Mouse (Mus musculus) v-Abl transformed pro-B cells (cell line): ENCODE measurements around the gene Ubash3a.

Source experiments
- in situ Hi-C, 2 experiments: fragments of 400-800 bp; cut with MboI; formaldehyde crosslinking; loops; one replicate each; pipeline ENCODE4 v1.15.1; 2025; ENCODE audit not compliant: unreplicated experiment in 2 of 2

Ubash3a gene

DNA sequence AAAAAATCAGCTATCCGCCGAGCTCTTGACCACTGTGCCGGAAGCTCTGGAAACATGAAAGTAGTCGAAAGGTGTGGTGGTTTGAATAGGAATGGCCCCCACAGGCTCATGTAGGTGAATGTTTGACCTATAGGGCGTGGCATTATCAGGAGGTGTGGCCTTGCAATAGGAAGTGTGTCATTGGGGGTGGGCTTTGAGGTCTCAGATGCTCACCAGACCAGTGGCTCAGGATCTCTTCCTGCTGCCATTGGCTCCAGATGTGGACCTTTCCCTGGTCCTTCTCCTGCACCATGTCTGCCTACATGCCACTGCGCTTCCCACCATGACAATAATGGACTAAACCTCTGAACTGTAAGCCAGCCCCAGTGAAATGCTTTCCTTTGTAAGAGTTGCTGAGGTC, 4.2 kb downstream of the Ubash3a start:
- in situ Hi-C loops = no loop called here

GRCm38 (mm10) chr17:31216068-31216955, 8.6 kb downstream of the Ubash3a start:
- in situ Hi-C loops = no loop called here

- in situ Hi-C loops = no loop called here
Observed at GRCm38 (mm10) chr17:31222810-31223310, 15.2 kb downstream of the Ubash3a start.

GRCm38 (mm10) chr17:31223835-31224234, 16.2 kb downstream of the Ubash3a start:
- in situ Hi-C loops = no loop called here

GRCm38 (mm10) chr17:31224591-31224990, 16.9 kb downstream of the Ubash3a start:
- in situ Hi-C loops = no loop called here

DNA sequence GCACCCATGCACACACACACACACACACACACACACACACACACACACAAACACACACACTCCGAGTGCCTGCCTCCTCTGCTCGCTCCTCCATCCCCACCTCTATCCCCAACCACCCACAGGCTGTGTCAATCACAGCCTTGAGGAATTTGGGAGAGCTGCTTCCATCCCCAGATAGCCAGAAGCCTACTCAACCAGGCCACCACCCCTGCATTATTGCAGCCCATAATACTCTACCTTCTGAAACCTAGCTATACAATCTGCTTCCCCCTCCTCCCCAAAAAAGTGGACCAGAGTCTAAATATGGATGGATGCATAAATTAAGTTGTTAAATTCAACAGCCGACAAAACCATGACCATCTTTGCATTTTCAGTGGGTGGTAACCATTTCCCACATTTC, 18.7 kb downstream of the Ubash3a start:
- in situ Hi-C loops = no loop called here

- in situ Hi-C loops = no loop called here
Observed at GRCm38 (mm10) chr17:31226931-31227330, 19.3 kb downstream of the Ubash3a start.

DNA sequence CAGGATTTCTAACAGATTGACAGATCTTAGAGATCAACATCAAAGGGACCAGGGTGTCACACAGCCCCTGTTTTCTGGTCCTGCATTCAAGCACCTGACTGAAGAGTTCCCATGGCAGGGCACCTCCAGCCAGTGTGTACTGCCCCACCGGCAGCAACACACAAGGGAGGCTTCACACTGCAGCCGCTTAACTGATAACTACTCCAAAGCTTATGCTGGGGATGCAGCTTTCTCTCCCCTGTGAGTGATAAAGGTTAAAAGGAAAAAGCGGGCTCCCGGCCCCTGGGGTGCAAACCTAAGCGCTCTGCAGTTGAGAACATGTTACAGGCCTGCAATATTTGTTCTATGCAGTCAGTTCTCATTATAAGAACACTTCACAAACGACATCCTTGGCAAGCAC, 24.1 kb downstream of the Ubash3a start:
- in situ Hi-C loops = no loop called here

DNA sequence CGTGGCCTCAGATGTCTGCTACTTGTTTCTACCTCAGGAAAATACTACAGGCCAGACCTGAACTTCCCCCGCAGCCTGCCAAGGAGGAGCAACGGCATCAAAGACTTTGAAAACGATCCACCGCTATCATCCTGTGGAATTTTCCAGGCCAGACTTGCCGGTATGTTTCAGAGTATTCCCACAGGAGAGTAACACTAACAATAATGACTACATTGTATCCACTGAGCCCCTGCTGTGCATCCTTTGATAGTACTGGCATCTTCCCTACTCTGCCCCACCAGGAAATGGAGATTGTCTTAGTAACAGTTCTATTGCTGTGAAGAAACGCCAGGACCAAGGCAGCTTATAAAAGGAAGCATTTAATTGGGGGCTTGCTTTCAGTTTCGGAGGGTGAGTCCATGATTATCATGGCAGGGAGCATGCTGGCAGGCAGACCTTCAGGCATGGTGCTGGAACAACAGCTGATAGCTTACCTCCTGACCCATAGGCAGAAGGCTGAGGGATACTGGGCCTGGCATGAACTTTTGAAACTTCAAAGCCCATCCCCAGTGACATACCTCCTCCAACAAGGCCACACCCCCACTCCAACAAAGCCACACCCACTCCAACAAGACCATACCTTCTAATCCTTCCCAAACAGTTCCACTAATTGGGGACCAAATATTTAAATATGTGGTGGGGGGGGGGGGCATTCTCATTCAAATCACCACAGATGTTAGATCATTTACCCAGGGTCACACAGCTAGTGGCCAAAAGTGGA, 24.8 kb downstream of the Ubash3a start:
- in situ Hi-C loops = no loop called here

DNA sequence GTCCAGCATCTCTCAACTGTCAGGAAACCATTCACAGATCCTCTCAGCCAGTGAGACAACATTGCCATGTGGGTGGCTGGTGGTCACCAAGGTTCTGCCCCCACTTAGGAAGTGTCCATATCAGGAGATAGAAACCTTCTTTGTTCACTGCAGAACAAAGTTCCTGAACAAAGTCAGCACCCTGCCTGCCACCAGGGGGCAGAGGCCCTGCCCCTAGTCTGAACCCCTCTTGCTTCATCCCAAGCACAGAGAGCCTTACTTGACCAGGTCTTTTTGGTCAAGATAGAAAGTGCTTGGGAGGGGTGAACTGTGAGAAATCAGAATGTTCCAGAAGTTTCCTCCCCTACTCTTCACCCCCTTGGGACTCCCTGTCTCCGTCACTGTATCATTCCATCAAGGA, 28.2 kb downstream of the Ubash3a start:
- in situ Hi-C loops = no loop called here

- in situ Hi-C loops = no loop called here
Observed at GRCm38 (mm10) chr17:31238234-31239020, 30.8 kb downstream of the Ubash3a start.

DNA sequence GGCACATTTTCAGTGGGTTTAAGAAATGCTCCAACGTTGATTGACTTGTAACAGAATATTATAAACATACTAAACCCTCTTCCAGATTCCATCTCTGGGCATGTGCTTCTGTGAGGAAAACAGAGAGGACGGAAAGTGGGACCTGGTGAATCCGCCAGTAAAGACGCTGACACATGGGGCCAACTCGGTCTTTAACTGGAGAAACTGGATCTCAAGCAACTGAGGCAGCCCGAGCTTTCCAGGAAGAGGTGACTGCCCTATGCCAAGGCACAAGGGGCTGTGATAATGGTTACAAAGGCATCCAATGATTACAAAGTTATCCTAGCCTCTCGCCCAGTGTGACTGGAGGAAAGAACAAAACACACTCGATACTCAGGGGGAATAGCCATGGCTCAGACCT, 33.5 kb downstream of the Ubash3a start:
- in situ Hi-C loops = no loop called here

DNA sequence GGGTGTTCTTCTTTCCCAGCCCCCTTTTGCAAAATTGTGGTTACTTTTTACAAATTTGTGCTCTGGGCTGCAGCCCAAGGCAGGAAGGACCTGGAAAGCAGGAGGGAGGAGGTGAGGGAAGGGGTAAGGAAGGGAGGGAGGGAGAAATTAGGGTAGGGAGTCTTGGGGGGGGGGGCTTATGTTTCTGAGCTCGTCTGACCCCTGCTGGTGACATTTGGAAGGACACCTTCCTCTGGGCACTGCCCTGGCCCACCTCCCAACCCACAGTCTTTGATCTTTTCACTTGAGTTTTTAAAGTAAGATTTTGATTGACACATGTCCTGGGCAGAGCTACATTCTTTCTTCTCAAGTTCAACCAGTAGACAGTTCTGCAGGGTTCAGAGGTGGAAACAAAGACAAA, 35.1 kb downstream of the Ubash3a start:
- in situ Hi-C loops = no loop called here

- in situ Hi-C loops = loop anchor here (5.0 kb wide), 2 partner anchors 48 to 58 kb away; partner anchors contain the start of gene Tmprss3 (in 1 of the 2)
Observed at GRCm38 (mm10) chr17:31245321-31245720, 37.6 kb downstream of the Ubash3a start.

GRCm38 (mm10) chr17:31247144-31247543, 39.5 kb downstream of the Ubash3a start:
- in situ Hi-C loops = loop anchor here (5.0 kb wide), 2 partner anchors 50 to 60 kb away; partner anchors contain the start of gene Tmprss3 (in 1 of the 2)

DNA sequence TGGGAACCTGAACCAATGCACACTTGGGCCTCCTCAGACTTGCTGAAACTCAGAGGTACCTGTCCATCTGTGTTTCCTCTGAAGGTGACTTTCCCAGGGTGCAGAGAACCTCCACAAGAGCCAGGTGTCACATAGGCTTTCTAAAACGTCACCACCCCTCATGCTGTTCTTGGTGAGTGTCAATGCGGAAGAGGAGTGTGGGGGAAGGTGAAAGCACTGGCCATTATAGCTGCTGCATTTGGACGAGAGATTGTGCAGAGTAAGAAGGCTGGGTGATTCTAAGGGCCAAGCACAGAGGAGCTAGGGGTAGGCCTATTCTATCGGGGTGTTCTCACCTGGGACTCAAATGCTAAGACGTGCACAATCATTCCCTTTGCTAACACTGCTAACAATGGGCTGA, 46.3 kb downstream of the Ubash3a start:
- in situ Hi-C loops = no loop called here

DNA sequence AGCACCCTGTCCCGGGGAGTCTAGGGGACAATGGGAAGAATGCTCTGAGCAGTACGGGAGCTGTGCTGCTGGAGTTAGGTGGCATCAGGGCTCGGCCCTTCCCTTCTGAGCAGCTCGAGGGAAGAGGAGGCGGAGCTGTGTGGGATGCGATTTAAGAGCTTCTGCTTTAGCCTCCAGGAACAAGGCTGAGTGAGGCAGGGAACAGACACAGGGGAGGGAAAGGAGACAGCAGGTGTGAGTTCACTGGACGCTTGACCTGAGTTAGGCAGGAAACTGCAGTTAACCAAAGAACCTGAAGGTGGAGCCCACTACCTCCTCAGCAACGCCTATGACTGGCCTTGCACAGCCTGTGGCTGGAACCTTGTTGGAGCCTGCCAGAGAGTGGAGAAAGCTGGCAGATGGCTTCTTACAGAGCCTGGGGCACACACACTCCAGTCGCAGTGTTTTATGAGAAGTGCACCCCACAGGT, 46.8 kb downstream of the Ubash3a start:
- in situ Hi-C loops = no loop called here

GRCm38 (mm10) chr17:31257149-31257548, 49.5 kb downstream of the Ubash3a start:
- in situ Hi-C loops = loop anchor here in 1 of 2 experiments (5.0 kb wide), 1 partner anchor 35 kb away; no protein-coding TSS in a partner anchor

GRCm38 (mm10) chr17:31257898-31258297, 50.2 kb downstream of the Ubash3a start:
- in situ Hi-C loops = loop anchor here in 1 of 2 experiments (5.0 kb wide), 1 partner anchor 34 kb away; no protein-coding TSS in a partner anchor

- in situ Hi-C loops = loop anchor here in 1 of 2 experiments (5.0 kb wide), 1 partner anchor 34 kb away; no protein-coding TSS in a partner anchor
Observed at GRCm38 (mm10) chr17:31258310-31258865, 50.7 kb downstream of the Ubash3a start.
